Mouse (Mus musculus) testis, postnatal 10 days (tissue): Measurements from ENCODE around the gene Phactr4.
A peak's percentile ranks its signal among the peaks of the same experiment; 100 is the strongest.

Experiments
- DNase-seq: peaks from one replicate; pipeline ENCODE4 v3.0.0; 2021; ENCODE audit warnings: low spot score

Phactr4 gene

GRCm38 (mm10) chr4:132329835-132330354 is 92.4 kb downstream of the Phactr4 start:
- DNase-seq = no peak

GRCm38 (mm10) chr4:132329115-132329834 is 93.0 kb downstream of the Phactr4 start, which contains the start of gene Trnau1ap:
Trnau1ap (minus strand) TSS chr4:132329538.
- peak; percentile 95 for DNase-seq

- no peak for DNase-seq
Measured at GRCm38 (mm10) chr4:132328391-132328982, 93.8 kb downstream of the Phactr4 start.

GRCm38 (mm10) chr4:132326481-132326880 is 95.8 kb downstream of the Phactr4 start:
- no peak for DNase-seq

- no peak for DNase-seq
Measured at GRCm38 (mm10) chr4:132315711-132316110, 106.6 kb downstream of the Phactr4 start.

GRCm38 (mm10) chr4:132312627-132313026 is 109.7 kb downstream of the Phactr4 start:
- DNase-seq = no peak

- no peak for DNase-seq
Measured at GRCm38 (mm10) chr4:132311801-132312200, 110.5 kb downstream of the Phactr4 start.

- no peak for DNase-seq
Measured at GRCm38 (mm10) chr4:132311209-132311608, 111.1 kb downstream of the Phactr4 start.

- DNase-seq = no peak
Measured at GRCm38 (mm10) chr4:132309849-132310472, 112.3 kb downstream of the Phactr4 start.

- no peak for DNase-seq
Measured at GRCm38 (mm10) chr4:132309140-132309848, 113.0 kb downstream of the Phactr4 start.

- DNase-seq = peak; percentile 88
Measured at GRCm38 (mm10) chr4:132308437-132309139, 113.7 kb downstream of the Phactr4 start.

- DNase-seq = no peak
Measured at GRCm38 (mm10) chr4:132306004-132306403, 116.3 kb downstream of the Phactr4 start.
